Mouse (Mus musculus): ENCODE data around the gene Gpat2. TPM values are rescaled to one million over a fixed set of nuclear protein-coding genes. Genes with fewer than 3 reads are reported as not detected.

Gpat2 gene
- polyA plus RNA-seq, 1 experiment from 2014 or later, result 0.29 TPM

DNA sequence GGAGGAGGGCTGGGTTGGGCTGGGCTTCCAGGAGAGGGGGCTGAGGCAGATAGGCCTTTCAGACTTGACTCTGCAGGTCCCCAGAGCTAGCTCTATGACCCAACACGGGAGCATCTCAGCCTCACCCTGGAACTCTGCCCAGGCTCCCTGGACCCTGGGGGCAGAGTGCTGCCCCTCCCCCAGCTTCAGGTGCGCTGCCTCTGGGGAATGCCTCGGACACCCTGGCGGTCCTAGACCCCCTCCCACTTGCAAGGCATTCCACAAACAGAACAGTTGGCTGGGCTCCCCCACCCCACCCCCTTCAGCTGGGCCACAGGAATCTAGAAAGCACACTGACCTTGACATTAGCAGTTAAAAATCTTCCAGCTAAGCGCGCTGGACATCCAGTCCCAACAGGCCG is 24.7 kb downstream of the Gpat2 start:
- 0 out of 2 replicates have a peak, but pooled peaks have one; percentile 11 for ATAC-seq (ENCODE audit: borderline replicate concordance, extremely low read depth, low FRiP score, low TSS enrichment)
- 19% methylated on average over 7 of the region's 7 CpGs for WGBS
- H3K9ac ChIP-seq, result no peak overlapping the region
- peaks cover 7% of the 10 kb centered on the region for H3K4me1 ChIP-seq
- peaks cover 9% of the 10 kb centered on the region; the same call in 1 of the 2 replicates for H3K27me3 ChIP-seq
- H3K9me3 ChIP-seq, result no peaks in the 10 kb centered on the region
- H3K36me3 ChIP-seq, result no peaks in the 10 kb centered on the region
- no peak overlapping the region for H3K27ac ChIP-seq
- H3K4me3 ChIP-seq, result no peak overlapping the region
- no peak overlapping the region for H3K4me2 ChIP-seq

- H3K36me3 ChIP-seq, result no peaks in the 10 kb centered on the region
- WGBS, result 12% methylated on average over 6 of the region's 6 CpGs
- H3K4me2 ChIP-seq, result no peak overlapping the region
- H3K4me3 ChIP-seq, result no peak overlapping the region
- H3K4me1 ChIP-seq, result peaks cover 7% of the 10 kb centered on the region
- H3K27me3 ChIP-seq, result peaks cover 9% of the 10 kb centered on the region; the same call in 1 of the 2 replicates
- ATAC-seq (ENCODE audit: borderline replicate concordance, extremely low read depth, low FRiP score, low TSS enrichment), result no peak
- H3K9ac ChIP-seq, result no peak overlapping the region
- no peaks in the 10 kb centered on the region for H3K9me3 ChIP-seq
- no peak overlapping the region for H3K27ac ChIP-seq
Measured at GRCm38 (mm10) chr2:127451748-127452147, 26.7 kb downstream of the Gpat2 start.

- H3K27ac ChIP-seq, result no peak overlapping the region
- H3K4me2 ChIP-seq, result no peak overlapping the region
- H3K4me3 ChIP-seq, result no peak overlapping the region
- WGBS, result 77% methylated on average over 9 of the region's 9 CpGs
- no peaks in the 10 kb centered on the region for H3K9me3 ChIP-seq
- ATAC-seq (ENCODE audit: borderline replicate concordance, extremely low read depth, low FRiP score, low TSS enrichment), result no peak
- no peaks in the 10 kb centered on the region for H3K36me3 ChIP-seq
- H3K9ac ChIP-seq, result no peak overlapping the region
- peaks cover 9% of the 10 kb centered on the region; the same call in 1 of the 2 replicates for H3K27me3 ChIP-seq
- peaks cover 7% of the 10 kb centered on the region for H3K4me1 ChIP-seq
Measured at GRCm38 (mm10) chr2:127453141-127453540, 28.1 kb downstream of the Gpat2 start.

- H3K4me1 ChIP-seq, result peaks cover 7% of the 10 kb centered on the region
- no peaks in the 10 kb centered on the region for H3K36me3 ChIP-seq
- no peak overlapping the region for H3K9ac ChIP-seq
- no peak overlapping the region for H3K4me2 ChIP-seq
- H3K27me3 ChIP-seq, result peaks cover 9% of the 10 kb centered on the region; the same call in 1 of the 2 replicates
- no peak for ATAC-seq (ENCODE audit: borderline replicate concordance, extremely low read depth, low FRiP score, low TSS enrichment)
- no peaks in the 10 kb centered on the region for H3K9me3 ChIP-seq
- H3K27ac ChIP-seq, result no peak overlapping the region
- no peak overlapping the region for H3K4me3 ChIP-seq
- WGBS, result 5% methylated on average over 5 of the region's 5 CpGs
Measured at GRCm38 (mm10) chr2:127453764-127454163, 28.8 kb downstream of the Gpat2 start.

GRCm38 (mm10) chr2:127459341-127459740 is 34.3 kb downstream of the Gpat2 start:
- Histone ChIP-seq H3K4me3 (no peak overlapping the region), H3K9ac (no peak overlapping the region), H3K27ac (no peak overlapping the region), H3K4me2 (no peak overlapping the region), H3K4me1 (no peaks in the 10 kb centered on the region), H3K36me3 (no peaks in the 10 kb centered on the region), H3K27me3 (no peaks in the 10 kb centered on the region), H3K9me3 (no peaks in the 10 kb centered on the region)
- 74% methylated on average over 2 of the region's 2 CpGs for WGBS
- no peak for ATAC-seq (ENCODE audit: borderline replicate concordance, extremely low read depth, low FRiP score, low TSS enrichment)

GRCm38 (mm10) chr2:127461351-127461750 is 36.4 kb downstream of the Gpat2 start:
- Histone ChIP-seq H3K4me2 (no peak overlapping the region), H3K9ac (no peak overlapping the region), H3K27me3 (no peaks in the 10 kb centered on the region), H3K36me3 (no peaks in the 10 kb centered on the region), H3K27ac (no peak overlapping the region), H3K4me3 (no peak overlapping the region), H3K9me3 (no peaks in the 10 kb centered on the region), H3K4me1 (no peaks in the 10 kb centered on the region)
- ATAC-seq (ENCODE audit: borderline replicate concordance, extremely low read depth, low FRiP score, low TSS enrichment), result no peak
- 34% methylated on average over 9 of the region's 9 CpGs for WGBS

DNA sequence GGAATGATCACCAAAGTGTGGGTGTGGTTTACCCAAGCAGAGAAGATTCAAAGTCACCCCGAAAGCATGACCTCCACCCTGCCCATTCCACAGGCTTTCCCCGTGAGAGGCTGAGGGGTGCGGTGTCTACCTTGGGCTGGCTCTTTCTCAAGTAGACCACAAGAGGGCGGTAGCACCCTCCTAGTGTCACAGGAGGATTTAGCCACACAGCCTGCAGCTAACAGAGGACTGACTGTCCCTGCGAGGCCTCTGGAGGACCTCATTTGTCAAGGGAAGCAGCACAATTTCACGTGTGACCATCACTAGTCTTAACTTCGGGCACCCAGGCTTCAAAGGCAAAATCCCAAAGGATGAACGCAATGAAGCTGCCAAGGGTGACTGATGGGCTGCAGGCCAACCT is 37.3 kb downstream of the Gpat2 start:
- peak; percentile 31 for ATAC-seq (ENCODE audit: borderline replicate concordance, extremely low read depth, low FRiP score, low TSS enrichment)
- H3K9ac ChIP-seq, result no peak overlapping the region
- H3K4me3 ChIP-seq, result no peak overlapping the region
- no peak overlapping the region for H3K4me2 ChIP-seq
- 8% methylated on average over 8 of the region's 8 CpGs for WGBS
- H3K36me3 ChIP-seq, result no peaks in the 10 kb centered on the region
- H3K27ac ChIP-seq, result no peak overlapping the region
- no peaks in the 10 kb centered on the region for H3K27me3 ChIP-seq
- H3K9me3 ChIP-seq, result no peaks in the 10 kb centered on the region
- no peaks in the 10 kb centered on the region for H3K4me1 ChIP-seq

DNA sequence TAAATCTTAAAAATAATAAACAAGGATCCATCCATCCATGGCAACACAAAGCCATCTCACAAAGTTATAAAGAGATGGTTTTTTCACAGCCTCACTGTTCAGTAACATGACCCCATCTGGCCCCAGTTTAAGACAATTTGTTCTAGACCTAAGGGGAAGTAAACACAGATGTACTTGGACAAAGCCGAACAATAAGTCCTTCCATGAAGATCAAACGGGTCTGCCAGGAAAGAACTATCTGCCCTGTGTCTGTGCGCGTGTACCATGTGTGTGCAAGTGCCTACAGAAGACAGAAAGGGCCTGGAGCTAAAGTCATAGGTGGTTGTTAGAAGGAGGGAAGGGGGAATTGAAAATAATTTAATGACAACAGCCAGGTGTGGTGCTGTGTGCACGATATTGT is 45.2 kb downstream of the Gpat2 start:
- WGBS, result 79% methylated on average over 5 of the region's 5 CpGs
- Histone ChIP-seq H3K4me3 (no peak overlapping the region), H3K36me3 (no peaks in the 10 kb centered on the region), H3K9ac (no peak overlapping the region), H3K9me3 (no peaks in the 10 kb centered on the region), H3K27ac (no peak overlapping the region), H3K4me1 (no peaks in the 10 kb centered on the region), H3K4me2 (no peak overlapping the region), H3K27me3 (no peaks in the 10 kb centered on the region)
- ATAC-seq (ENCODE audit: borderline replicate concordance, extremely low read depth, low FRiP score, low TSS enrichment), result no peak

DNA sequence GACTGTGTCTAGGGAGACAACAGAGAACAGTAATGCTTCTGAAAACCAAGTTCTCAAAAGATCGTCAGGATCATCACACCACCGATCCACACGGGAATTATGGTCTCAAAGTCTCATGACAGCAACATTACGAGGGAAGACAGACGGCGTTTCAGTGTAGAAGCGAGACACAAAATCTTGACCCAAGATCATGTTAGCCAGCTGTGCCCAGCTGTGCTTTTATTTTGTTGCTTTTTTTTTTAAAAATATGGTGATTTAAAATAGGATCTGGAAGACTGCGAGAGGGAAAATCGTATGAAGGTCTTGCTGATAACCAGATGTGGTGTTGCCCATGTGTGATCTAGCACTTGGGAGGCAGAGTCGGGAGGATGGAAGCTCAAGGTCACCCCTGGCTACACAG is 45.7 kb downstream of the Gpat2 start:
- H3K9ac ChIP-seq, result no peak overlapping the region
- WGBS, result 75% methylated on average over 10 of the region's 10 CpGs
- no peaks in the 10 kb centered on the region for H3K27me3 ChIP-seq
- no peak for ATAC-seq (ENCODE audit: borderline replicate concordance, extremely low read depth, low FRiP score, low TSS enrichment)
- no peak overlapping the region for H3K4me2 ChIP-seq
- H3K4me3 ChIP-seq, result no peak overlapping the region
- no peaks in the 10 kb centered on the region for H3K4me1 ChIP-seq
- no peaks in the 10 kb centered on the region for H3K36me3 ChIP-seq
- H3K9me3 ChIP-seq, result no peaks in the 10 kb centered on the region
- no peak overlapping the region for H3K27ac ChIP-seq

GRCm38 (mm10) chr2:127471281-127471680 is 46.3 kb downstream of the Gpat2 start:
- Histone ChIP-seq H3K4me2 (no peak overlapping the region), H3K27me3 (no peaks in the 10 kb centered on the region), H3K4me3 (no peak overlapping the region), H3K27ac (no peak overlapping the region), H3K4me1 (no peaks in the 10 kb centered on the region), H3K9me3 (no peaks in the 10 kb centered on the region), H3K9ac (no peak overlapping the region), H3K36me3 (no peaks in the 10 kb centered on the region)
- no peak for ATAC-seq (ENCODE audit: borderline replicate concordance, extremely low read depth, low FRiP score, low TSS enrichment)
- WGBS, result 87% methylated on average over 8 of the region's 8 CpGs

DNA sequence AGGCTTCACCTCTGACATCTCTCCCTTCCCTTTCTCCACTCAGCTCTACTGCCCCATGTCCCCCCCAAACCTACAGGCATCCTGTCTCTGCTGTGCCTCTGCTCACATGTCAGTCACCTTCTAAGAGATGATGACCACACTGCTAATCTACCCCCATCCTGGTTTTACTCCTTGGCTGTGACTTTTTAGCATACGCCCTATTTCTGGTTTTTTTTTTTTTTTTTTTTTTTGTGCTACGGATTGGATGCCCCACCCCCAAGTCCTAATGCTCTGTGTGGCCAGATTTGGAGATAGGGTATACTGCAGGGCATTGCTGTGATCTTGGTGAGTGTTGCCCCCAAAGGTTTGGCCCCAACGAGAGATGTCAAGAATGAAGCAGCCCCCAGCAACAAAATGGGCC is 47.3 kb downstream of the Gpat2 start:
- H3K9ac ChIP-seq, result no peak overlapping the region
- H3K36me3 ChIP-seq, result no peaks in the 10 kb centered on the region
- no peak overlapping the region for H3K27ac ChIP-seq
- no peaks in the 10 kb centered on the region for H3K27me3 ChIP-seq
- H3K4me1 ChIP-seq, result no peaks in the 10 kb centered on the region
- no peak for ATAC-seq (ENCODE audit: borderline replicate concordance, extremely low read depth, low FRiP score, low TSS enrichment)
- H3K9me3 ChIP-seq, result no peaks in the 10 kb centered on the region
- H3K4me3 ChIP-seq, result no peak overlapping the region
- H3K4me2 ChIP-seq, result no peak overlapping the region
- 57% methylated on average over 3 of the region's 3 CpGs for WGBS

DNA sequence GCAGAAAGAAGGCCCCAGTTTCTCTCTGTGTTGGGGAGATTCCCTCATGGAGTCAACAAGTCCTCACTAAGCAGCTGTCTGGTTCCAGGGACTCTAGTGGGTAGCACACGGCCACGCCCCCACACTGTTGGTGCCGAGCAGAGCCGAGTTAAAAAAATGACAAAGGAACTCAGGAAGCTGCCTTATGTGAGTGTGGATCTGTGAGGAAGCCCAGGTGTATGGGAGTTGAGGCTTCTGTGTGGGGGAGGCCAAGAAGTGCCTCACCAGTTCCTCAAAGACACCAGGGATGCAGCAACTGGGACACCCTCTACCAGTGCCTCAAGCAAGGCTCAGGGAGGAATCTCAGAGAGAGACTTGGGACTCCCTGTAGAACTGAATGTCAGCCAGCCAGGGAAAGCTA is 54.2 kb downstream of the Gpat2 start:
- 55% methylated on average over 4 of the region's 4 CpGs for WGBS
- no peak for ATAC-seq (ENCODE audit: borderline replicate concordance, extremely low read depth, low FRiP score, low TSS enrichment)
- H3K36me3 ChIP-seq, result no peaks in the 10 kb centered on the region
- no peak overlapping the region for H3K4me3 ChIP-seq
- H3K27ac ChIP-seq, result no peak overlapping the region
- H3K27me3 ChIP-seq, result peaks cover 47% of the 10 kb centered on the region
- no peak overlapping the region for H3K4me2 ChIP-seq
- H3K4me1 ChIP-seq, result peaks cover 22% of the 10 kb centered on the region
- H3K9me3 ChIP-seq, result no peaks in the 10 kb centered on the region
- H3K9ac ChIP-seq, result no peak overlapping the region

- ATAC-seq (ENCODE audit: borderline replicate concordance, extremely low read depth, low FRiP score, low TSS enrichment), result no peak
- WGBS, result 52% methylated on average over 10 of the region's 10 CpGs
- peaks cover 49% of the 10 kb centered on the region for H3K27me3 ChIP-seq
Measured at GRCm38 (mm10) chr2:127479763-127480162, 54.8 kb downstream of the Gpat2 start.

More at GRCm38 (mm10) chr2:127479763-127480162, 54.8 kb downstream of the Gpat2 start:
- Histone ChIP-seq H3K4me2 (no peak overlapping the region), H3K9ac (no peak overlapping the region), H3K4me1 (peaks cover 27% of the 10 kb centered on the region), H3K36me3 (no peaks in the 10 kb centered on the region), H3K9me3 (no peaks in the 10 kb centered on the region), H3K4me3 (no peak overlapping the region), H3K27ac (no peak overlapping the region)

All from lung, embryonic 15.5 days (tissue).